Mouse (Mus musculus): ENCODE measurements at regions not wholly inside any gene's neighbourhood (a gene's known extent, or its start where the extent isn't known, plus 50 kb on each side); places are given as distances from the start of the nearest gene placed in this dataset.

DNA sequence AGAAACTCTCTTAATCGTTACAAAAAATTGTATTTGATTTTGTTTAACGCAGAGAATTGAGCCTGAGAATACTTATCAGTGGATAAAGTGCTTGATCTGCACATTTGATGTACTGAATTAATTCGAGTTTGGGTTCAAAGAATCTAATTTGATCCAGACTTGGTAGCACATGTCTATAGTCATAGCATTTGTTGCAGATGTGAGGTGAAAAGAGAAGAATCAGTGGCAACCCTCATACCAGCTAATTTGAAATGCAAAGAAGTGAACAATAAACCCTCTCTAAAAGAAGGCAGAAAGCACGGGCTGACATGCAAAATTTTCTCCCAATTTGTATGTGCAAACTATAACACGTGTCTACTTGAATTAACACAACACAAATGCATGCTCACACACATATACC, 79.8 kb upstream of the Epha6 start:
- ATAC-seq: peak; percentile 38; the same call in 1 of the 2 replicates
- no peak overlapping the region for H3K27ac ChIP-seq
- no peaks in the 10 kb centered on the region for H3K9me3 ChIP-seq (replicated peaks)
- no peaks in the 10 kb centered on the region for H3K36me3 ChIP-seq (ENCODE audit: poor library complexity, severe bottlenecking)
- WGBS: 59% methylated on average over 5 of the region's 5 CpGs
- H3K4me2 ChIP-seq: no peak overlapping the region
- H3K9ac ChIP-seq: no peak overlapping the region
- no peaks in the 10 kb centered on the region for H3K27me3 ChIP-seq
- H3K4me3 ChIP-seq: no peak overlapping the region
- no peaks in the 10 kb centered on the region for H3K4me1 ChIP-seq

DNA sequence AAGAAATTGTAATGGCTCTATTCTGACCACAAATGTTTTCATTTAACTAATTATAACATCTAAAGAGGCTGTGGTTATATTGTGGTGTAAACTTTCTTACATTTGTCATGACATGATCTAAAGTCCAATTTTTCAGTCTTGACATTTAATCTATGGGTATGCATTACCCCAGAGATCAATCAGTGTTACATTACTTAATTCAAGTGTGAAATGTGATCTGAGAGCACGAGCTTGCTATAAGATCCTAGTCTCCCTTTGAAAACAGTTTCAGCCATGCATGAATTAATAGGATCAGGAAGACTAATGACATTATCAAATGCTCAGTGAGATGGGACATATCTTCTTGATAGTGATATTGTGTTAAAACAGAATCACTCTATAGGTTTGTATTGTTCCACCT, 63.4 kb upstream of the Epha6 start:
- WGBS: 7% methylated on average over 1 of the region's 1 CpGs
- ATAC-seq: no peak
- Histone ChIP-seq H3K4me1 (no peaks in the 10 kb centered on the region), H3K9ac (no peak overlapping the region), H3K36me3 (ENCODE audit: poor library complexity, severe bottlenecking) (no peaks in the 10 kb centered on the region), H3K27ac (no peak overlapping the region), H3K27me3 (no peaks in the 10 kb centered on the region), H3K4me3 (no peak overlapping the region), H3K9me3 (replicated peaks) (no peaks in the 10 kb centered on the region), H3K4me2 (no peak overlapping the region)

All from forebrain, embryonic 13.5 days (tissue).